In genomic region chr14:20837681-20838080, GRCm38 (mm10) we compare ENCODE assay signal across 12 mouse cellular contexts. TPM values are rescaled to one million over a fixed set of nuclear protein-coding genes. Genes with fewer than 3 reads are reported as not detected.
DNase-seq lines count a peak whose midpoint lies in the region; ATAC-seq lines count a peak whose summit lies in the region.
"Had no signal": no experiment of that assay in that cellular context is flagged by ENCODE, and none has a peak within 500 bp of the region (broad histone marks: within the 10 kb centered on the region; RNA-seq: fewer than 3 reads in every experiment).

No protein-coding gene starts in this region.

- 0 out of 2 replicates have a peak overlapping the region, but pooled peaks have one; percentile 23 for H3K9ac ChIP-seq in kidney, embryonic 14.5 days (ENCODE audit: low read depth, low read length)
- H3K9ac ChIP-seq in embryonic facial prominence, embryonic 14.5 days (ENCODE audit: low read depth, low read length), result no peak overlapping the region
- H3K9ac ChIP-seq in neural tube, embryonic 13.5 days, result no peak overlapping the region

- no peak overlapping the region for H3K4me3 ChIP-seq in heart, embryonic 10.5 days
- peak overlapping the region; percentile 53; the same call in 1 of the 2 replicates for H3K4me3 ChIP-seq in kidney, embryonic 14.5 days (ENCODE audit: low read length)
- H3K4me3 ChIP-seq in embryonic facial prominence, embryonic 14.5 days (ENCODE audit: low read depth, low read length), result peak overlapping the region; percentile 45; the same call in 1 of the 2 replicates
- no peak overlapping the region for H3K4me3 ChIP-seq in neural tube, embryonic 13.5 days

- no peak for ATAC-seq in kidney, embryonic 14.5 days (ENCODE audit: low FRiP score, low TSS enrichment)
- no peak for ATAC-seq in embryonic facial prominence, embryonic 14.5 days (ENCODE audit: low read depth)
- ATAC-seq in neural tube, embryonic 13.5 days (ENCODE audit: low read depth), result no peak

- intact Hi-C loops in heart, postnatal 14 days (cut with DNase I), result no loop called here

- no peaks in the 10 kb centered on the region for H3K9me3 ChIP-seq in heart, embryonic 10.5 days
- no peaks in the 10 kb centered on the region for H3K9me3 ChIP-seq in kidney, embryonic 14.5 days (ENCODE audit: control insufficient read depth, low read length)
- no peaks in the 10 kb centered on the region for H3K9me3 ChIP-seq in embryonic facial prominence, embryonic 14.5 days (ENCODE audit: control insufficient read depth, low read length)
- no peaks in the 10 kb centered on the region for H3K9me3 ChIP-seq in neural tube, embryonic 13.5 days

- H3K36me3 ChIP-seq in heart, embryonic 10.5 days, result no peaks in the 10 kb centered on the region
- no peaks in the 10 kb centered on the region for H3K36me3 ChIP-seq in kidney, embryonic 14.5 days (ENCODE audit: control insufficient read depth, insufficient read depth, low read length)
- H3K36me3 ChIP-seq in embryonic facial prominence, embryonic 14.5 days (ENCODE audit: control insufficient read depth, insufficient read depth, low read length), result no peaks in the 10 kb centered on the region
- H3K36me3 ChIP-seq in neural tube, embryonic 13.5 days, result no peaks in the 10 kb centered on the region

- 73% methylated on average over 7 of the region's 7 CpGs for WGBS in heart, embryonic 10.5 days
- WGBS in kidney, embryonic 14.5 days, result 72% methylated on average over 7 of the region's 7 CpGs
- WGBS in embryonic facial prominence, embryonic 14.5 days, result 68% methylated on average over 7 of the region's 7 CpGs
- 76% methylated on average over 7 of the region's 7 CpGs for WGBS in neural tube, embryonic 13.5 days

- peaks cover 7% of the 10 kb centered on the region; the same call in 1 of the 2 replicates for H3K4me1 ChIP-seq in heart, embryonic 10.5 days
- no peaks in the 10 kb centered on the region for H3K4me1 ChIP-seq in kidney, embryonic 14.5 days (ENCODE audit: control insufficient read depth, insufficient read depth, low read length)
- H3K4me1 ChIP-seq in embryonic facial prominence, embryonic 14.5 days (ENCODE audit: control insufficient read depth, insufficient read depth, low read length), result no peaks in the 10 kb centered on the region
- peaks cover 9% of the 10 kb centered on the region for H3K4me1 ChIP-seq in neural tube, embryonic 13.5 days (replicated peaks)

- peaks cover 18% of the 10 kb centered on the region for H3K27me3 ChIP-seq in heart, embryonic 10.5 days (ENCODE audit: insufficient read depth, poor library complexity, severe bottlenecking)
- H3K27me3 ChIP-seq in kidney, embryonic 14.5 days (ENCODE audit: control insufficient read depth, insufficient read depth, low read length), result no peaks in the 10 kb centered on the region
- H3K27me3 ChIP-seq in embryonic facial prominence, embryonic 14.5 days (replicated peaks; ENCODE audit: control insufficient read depth, insufficient read depth, low read length), result no peaks in the 10 kb centered on the region
- peaks cover 4% of the 10 kb centered on the region for H3K27me3 ChIP-seq in neural tube, embryonic 13.5 days

- peak overlapping the region; percentile 96; the same call in 1 of the 2 replicates for H3K4me2 ChIP-seq in kidney, embryonic 14.5 days (replicated peaks; ENCODE audit: low read depth, low read length)
- peak overlapping the region; percentile 75 for H3K4me2 ChIP-seq in embryonic facial prominence, embryonic 14.5 days (ENCODE audit: low read depth, low read length)
- H3K4me2 ChIP-seq in neural tube, embryonic 13.5 days, result peak overlapping the region; percentile 92

- peak; percentile 67 for DNase-seq in heart, embryonic 10.5 days (ENCODE audit: low spot score)
- no peak for DNase-seq in heart, postnatal 14 days
- DNase-seq in kidney, postnatal 4 days, result no peak
- no peak for DNase-seq in embryonic facial prominence, embryonic 14.5 days (ENCODE audit: low spot score)
- DNase-seq in thymus, adult 18-20 months, result no peak
- no peak for DNase-seq in ovary, adult 18-20 months (ENCODE audit: low spot score)
- DNase-seq: adrenal gland, adult 2 months; B cell, adult 2 months; lung, postnatal 14 days had no signal

- no peak overlapping the region for H3K27ac ChIP-seq in heart, embryonic 10.5 days
- no peak overlapping the region for H3K27ac ChIP-seq in kidney, embryonic 14.5 days (ENCODE audit: low read depth, low read length)
- H3K27ac ChIP-seq in embryonic facial prominence, embryonic 14.5 days (replicated peaks; ENCODE audit: low read depth, low read length), result no peak overlapping the region
- no peak overlapping the region for H3K27ac ChIP-seq in neural tube, embryonic 13.5 days (replicated peaks)

RNA-seq across cellular contexts. Expression of gene Plau, which starts 1.2 kb away (rescaled TPM):
- polyA plus RNA-seq in heart, embryonic 10.5 days (2016; fragmentation: Nextera tagmentation; extraction: Ambion mirVana), result 0.23 and 0.30 TPM in 2 replicates
- total RNA-seq in heart, postnatal 14 days (2021), result 1 to 10 TPM; 5.7 to 6.1 TPM
- 3.7 and 4.2 TPM in 2 replicates for polyA plus RNA-seq in kidney, embryonic 14.5 days (2014; fragmentation: Nextera tagmentation; extraction: Ambion mirVana)
- polyA plus RNA-seq in embryonic facial prominence, embryonic 14.5 days (2014; fragmentation: Nextera tagmentation; extraction: Ambion mirVana), result 2.5 and 2.8 TPM in 2 replicates
- polyA plus RNA-seq in neural tube, embryonic 13.5 days (2015; fragmentation: Nextera tagmentation; extraction: Ambion mirVana), result 1.2 TPM in 2 replicates
- total RNA-seq: monocyte, adult 5-6 weeks had no signal

RNA-seq across cellular contexts. Expression of gene Camk2g, which starts 43.8 kb away (rescaled TPM):
- polyA plus RNA-seq in heart, embryonic 10.5 days (2016; fragmentation: Nextera tagmentation; extraction: Ambion mirVana), result 60.6 and 65.3 TPM in 2 replicates
- 10 to 100 TPM; 40.8 to 42.3 TPM for total RNA-seq in heart, postnatal 14 days (2021)
- polyA plus RNA-seq in kidney, embryonic 14.5 days (2014; fragmentation: Nextera tagmentation; extraction: Ambion mirVana), result 33.6 and 50.2 TPM in 2 replicates
- 54.6 and 67.7 TPM in 2 replicates for polyA plus RNA-seq in embryonic facial prominence, embryonic 14.5 days (2014; fragmentation: Nextera tagmentation; extraction: Ambion mirVana)
- polyA plus RNA-seq in neural tube, embryonic 13.5 days (2015; fragmentation: Nextera tagmentation; extraction: Ambion mirVana), result 155 and 159 TPM in 2 replicates

Comparison
In these comparisons a context has a peak if more than half of its experiments do, and no peak if none do; other contexts are left out.
1. H3K4me3 ChIP-seq: peak in kidney, embryonic 14.5 days (single experiment) and embryonic facial prominence, embryonic 14.5 days (single experiment); none in heart, embryonic 10.5 days (single experiment) and neural tube, embryonic 13.5 days (single experiment).
2. Peak in every context shown above with its lines, with median percentiles within 50 percentile points of each other: H3K4me2 ChIP-seq.